Mouse (Mus musculus) CH12.LX (cell line): ENCODE results near the gene Tescl. TPM values are rescaled to one million over a fixed set of nuclear protein-coding genes. Genes with fewer than 3 reads are reported as not detected.
A peak's percentile ranks its signal among the peaks of the same experiment; 100 is the strongest.

Experiments used
- DNase-seq: peaks from one replicate; pipeline ENCODE4 v3.0.0-alpha.2; 2013; ENCODE audit errors: extremely low read depth
- H3K27ac ChIP-seq: 2 replicates; pipeline ENCODE4 v1.5.1; 2012; ENCODE audit warnings: low read depth, mild to moderate bottlenecking, control low read depth, moderate library complexity; ENCODE audit not compliant: insufficient read depth
- H3K27me3 ChIP-seq: replicated peaks from 2 replicates; pipeline ENCODE3; 2012; ENCODE audit warnings: inconsistent platforms
- H3K36me3 ChIP-seq, 2 experiments: replicated peaks in 1 of 2; 2 replicates each; pipeline versions ENCODE3 to v1.6.1; 2012; ENCODE audit warnings: inconsistent platforms in 1 of 2, low read length in 1 of 2, mild to moderate bottlenecking in 1 of 2, mixed read lengths in 1 of 2, moderate library complexity in 1 of 2; ENCODE audit not compliant: control insufficient read depth in 1 of 2, insufficient read depth in 1 of 2
- H3K4me1 ChIP-seq, 2 experiments: 2 replicates each; pipeline ENCODE4 v1.6.1; 2012; ENCODE audit warnings: inconsistent platforms in 1 of 2, moderate library complexity in 1 of 2; ENCODE audit not compliant: insufficient read depth in 2 of 2, control insufficient read depth in 1 of 2
- H3K4me2 ChIP-seq: 2 replicates; pipeline ENCODE4 v1.6.1; 2012; ENCODE audit warnings: low read depth, mild to moderate bottlenecking, control low read depth; ENCODE audit not compliant: poor library complexity, insufficient read depth, severe bottlenecking
- H3K4me3 ChIP-seq, 3 experiments: fragments of 150-350 bp in 1 of 3; sonication (generic) in 1 of 3; replicated peaks in 1 of 3; 2 replicates each; pipeline versions ENCODE3 to v1.5.1; 2011 to 2012; ENCODE audit warnings: low read depth in 2 of 3, low read length in 2 of 3, mild to moderate bottlenecking in 2 of 3, moderate library complexity in 2 of 3, control low read depth in 1 of 3, improper control_type of control experiment in 1 of 3, inconsistent platforms in 1 of 3, mixed read lengths in 1 of 3; ENCODE audit not compliant: poor library complexity in 1 of 3
- H3K79me2 ChIP-seq: replicated peaks from 2 replicates; pipeline ENCODE4 v1.6.1; 2012; ENCODE audit warnings: mild to moderate bottlenecking, moderate library complexity; ENCODE audit not compliant: control insufficient read depth, poor library complexity, insufficient read depth, severe bottlenecking; ENCODE audit errors: extremely low read depth
- H3K9ac ChIP-seq: 2 replicates; pipeline ENCODE4 v1.6.1; 2012; ENCODE audit warnings: low read depth, mild to moderate bottlenecking, control low read depth, moderate library complexity; ENCODE audit not compliant: insufficient read depth
- H3K9me3 ChIP-seq: replicated peaks from 2 replicates; pipeline ENCODE3; 2012; ENCODE audit warnings: low read length, inconsistent platforms, mixed read lengths
- BHLHE40 ChIP-seq: IDR thresholded peaks from 2 replicates; pipeline ENCODE4 v1.6.1; 2011; ENCODE audit warnings: mild to moderate bottlenecking, low read depth, low read length, improper control_type of control experiment
- CHD1 ChIP-seq: IDR thresholded peaks from 2 replicates; pipeline ENCODE4 v1.6.1; 2012; ENCODE audit warnings: low read depth, low read length, improper control_type of control experiment, inconsistent platforms
- CHD2 ChIP-seq: IDR thresholded peaks from 2 replicates; pipeline ENCODE4 v1.6.1; 2011; ENCODE audit warnings: low read length, improper control_type of control experiment
- CTCF ChIP-seq, 2 experiments: IDR thresholded peaks in 1 of 2; conservative IDR thresholded peaks in 1 of 2; 2 replicates each; pipeline ENCODE4 v1.5.1; 2011 to 2012; ENCODE audit warnings: low read depth in 2 of 2, low read length in 2 of 2, improper control_type of control experiment in 1 of 2, inconsistent platforms in 1 of 2, mild to moderate bottlenecking in 1 of 2, moderate library complexity in 1 of 2
- E2F4 ChIP-seq: IDR thresholded peaks from 2 replicates; pipeline ENCODE4 v1.6.1; 2011; ENCODE audit warnings: low read depth, low read length, improper control_type of control experiment; ENCODE audit not compliant: insufficient replicate concordance
- ELF1 ChIP-seq: IDR thresholded peaks from 2 replicates; pipeline ENCODE4 v1.6.1; 2014; ENCODE audit warnings: low read depth, mild to moderate bottlenecking, inconsistent platforms, low read length, improper control_type of control experiment
- EP300 ChIP-seq: IDR thresholded peaks from 2 replicates; pipeline ENCODE4 v1.6.1; 2011; ENCODE audit warnings: low read length, improper control_type of control experiment
- ETS1 ChIP-seq: conservative IDR thresholded peaks from 2 replicates; pipeline ENCODE4 v1.6.1; 2012; ENCODE audit warnings: low read depth, mild to moderate bottlenecking, inconsistent platforms, low read length, improper control_type of control experiment, moderate library complexity
- GABPA ChIP-seq: IDR thresholded peaks from 2 replicates; pipeline ENCODE4 v1.6.1; 2012; ENCODE audit warnings: low read depth, low read length, improper control_type of control experiment, inconsistent platforms; ENCODE audit not compliant: insufficient replicate concordance
- HCFC1 ChIP-seq: IDR thresholded peaks from 2 replicates; pipeline ENCODE4 v1.6.1; 2012; ENCODE audit warnings: low read depth, mild to moderate bottlenecking, inconsistent platforms, low read length, improper control_type of control experiment
- IRF4 ChIP-seq: IDR thresholded peaks from 2 replicates; pipeline ENCODE4 v1.6.1; 2014; ENCODE audit warnings: low read depth, mild to moderate bottlenecking, inconsistent platforms, low read length, improper control_type of control experiment
- JUN ChIP-seq: IDR thresholded peaks from 2 replicates; pipeline ENCODE4 v1.6.1; 2011; ENCODE audit warnings: low read depth, mild to moderate bottlenecking, low read length, improper control_type of control experiment, moderate library complexity; ENCODE audit not compliant: insufficient read depth
- JUND ChIP-seq: conservative IDR thresholded peaks from 2 replicates; pipeline ENCODE4 v1.6.1; 2011; ENCODE audit warnings: low read depth, low read length, improper control_type of control experiment
- KAT2A ChIP-seq: IDR thresholded peaks from 2 replicates; pipeline ENCODE4 v1.6.1; 2012; ENCODE audit warnings: low read length, improper control_type of control experiment, inconsistent platforms; ENCODE audit not compliant: insufficient replicate concordance
- MAFK ChIP-seq: IDR thresholded peaks from 2 replicates; pipeline ENCODE4 v1.6.1; 2011; ENCODE audit warnings: low read length, improper control_type of control experiment; ENCODE audit not compliant: insufficient replicate concordance
- MAX ChIP-seq: IDR thresholded peaks from 2 replicates; pipeline ENCODE4 v1.6.1; 2011; ENCODE audit warnings: low read length, improper control_type of control experiment
- MAZ ChIP-seq: IDR thresholded peaks from 2 replicates; pipeline ENCODE4 v1.6.1; 2012; ENCODE audit warnings: low read depth, mild to moderate bottlenecking, inconsistent platforms, low read length, improper control_type of control experiment, moderate library complexity
- MEF2A ChIP-seq: IDR thresholded peaks from 2 replicates; pipeline ENCODE4 v1.6.1; 2014; ENCODE audit warnings: low read depth, mild to moderate bottlenecking, inconsistent platforms, low read length, improper control_type of control experiment, borderline replicate concordance
- MXI1 ChIP-seq: IDR thresholded peaks from 2 replicates; pipeline ENCODE4 v1.6.1; 2011; ENCODE audit warnings: mild to moderate bottlenecking, low read depth, low read length, improper control_type of control experiment
- MYC ChIP-seq: IDR thresholded peaks from 2 replicates; pipeline ENCODE4 v1.6.1; 2011; ENCODE audit warnings: low read depth, mild to moderate bottlenecking, improper control_type of control experiment, low read length
- NELFE ChIP-seq: IDR thresholded peaks from 2 replicates; pipeline ENCODE4 v1.6.1; 2011; ENCODE audit warnings: low read depth, low read length, improper control_type of control experiment
- NRF1 ChIP-seq: IDR thresholded peaks from 2 replicates; pipeline ENCODE4 v1.6.1; 2014; ENCODE audit warnings: low read depth, mild to moderate bottlenecking, inconsistent platforms, low read length, improper control_type of control experiment, moderate library complexity
- PAX5 ChIP-seq: IDR thresholded peaks from 2 replicates; pipeline ENCODE4 v1.6.1; 2012; ENCODE audit warnings: low read length, inconsistent platforms, mixed read lengths
- POLR2A ChIP-seq: IDR thresholded peaks from 2 replicates; pipeline ENCODE4 v1.6.1; 2011; ENCODE audit warnings: low read depth, mild to moderate bottlenecking, improper control_type of control experiment, low read length
- POLR2AphosphoS2 ChIP-seq: IDR thresholded peaks from 2 replicates; pipeline ENCODE4 v1.6.1; 2011; ENCODE audit warnings: low read depth, low read length, improper control_type of control experiment
- RAD21 ChIP-seq: IDR thresholded peaks from 2 replicates; pipeline ENCODE4 v1.6.1; 2011; ENCODE audit warnings: low read depth, mild to moderate bottlenecking, low read length, improper control_type of control experiment, moderate library complexity
- RCOR1 ChIP-seq: conservative IDR thresholded peaks from 2 replicates; pipeline ENCODE4 v1.6.1; 2012; ENCODE audit warnings: low read depth, mild to moderate bottlenecking, inconsistent platforms, low read length, improper control_type of control experiment
- SIN3A ChIP-seq: IDR thresholded peaks from 2 replicates; pipeline ENCODE4 v1.6.1; 2012; ENCODE audit warnings: low read length, improper control_type of control experiment, inconsistent platforms
- SMC3 ChIP-seq: IDR thresholded peaks from 2 replicates; pipeline ENCODE4 v1.6.1; 2011; ENCODE audit warnings: low read depth, low read length, improper control_type of control experiment
- TBP ChIP-seq: conservative IDR thresholded peaks from 2 replicates; pipeline ENCODE4 v1.6.1; 2011; ENCODE audit warnings: low read depth, low read length, improper control_type of control experiment
- TCF12 ChIP-seq: IDR thresholded peaks from 2 replicates; pipeline ENCODE4 v1.6.1; 2014; ENCODE audit warnings: low read depth, mild to moderate bottlenecking, inconsistent platforms, low read length, improper control_type of control experiment
- UBTF ChIP-seq: IDR thresholded peaks from 2 replicates; pipeline ENCODE4 v1.6.1; 2012; ENCODE audit warnings: low read depth, mild to moderate bottlenecking, inconsistent platforms, low read length, improper control_type of control experiment, moderate library complexity
- USF1 ChIP-seq: IDR thresholded peaks from 2 replicates; pipeline ENCODE4 v1.6.1; 2014; ENCODE audit warnings: low read depth, mild to moderate bottlenecking, inconsistent platforms, low read length, improper control_type of control experiment
- USF2 ChIP-seq: conservative IDR thresholded peaks from 2 replicates; pipeline ENCODE4 v1.6.1; 2011; ENCODE audit warnings: low read depth, low read length, improper control_type of control experiment
- ZC3H11A ChIP-seq: IDR thresholded peaks from 2 replicates; pipeline ENCODE4 v1.6.1; 2012; ENCODE audit warnings: low read depth, mild to moderate bottlenecking, inconsistent platforms, low read length, improper control_type of control experiment
- ZKSCAN1 ChIP-seq: IDR thresholded peaks from 2 replicates; pipeline ENCODE4 v1.6.1; 2012; ENCODE audit warnings: low read depth, inconsistent platforms, low read length, improper control_type of control experiment, borderline replicate concordance
- ZMIZ1 ChIP-seq: IDR thresholded peaks from 2 replicates; pipeline ENCODE4 v1.6.1; 2012; ENCODE audit warnings: low read depth, mild to moderate bottlenecking, inconsistent platforms, low read length, improper control_type of control experiment
- ZNF384 ChIP-seq: IDR thresholded peaks from 2 replicates; pipeline ENCODE4 v1.6.1; 2012; ENCODE audit warnings: low read depth, low read length, improper control_type of control experiment, inconsistent platforms
- dilution Hi-C: fragments of 300-500 bp; cut with MboI; formaldehyde crosslinking; loops from 2 replicates; pipeline ENCODE4 v1.14.3; 2020; ENCODE audit warnings: low sequenced_read_pairs; ENCODE audit not compliant: extremely low pct_unique_long_range_greater_than_20kb, extremely low pct_ligation_motif_present
- in situ Hi-C: fragments of 300-500 bp; cut with MboI; formaldehyde crosslinking; loops from 3 replicates; pipeline ENCODE4 v1.14.3; 2019; ENCODE audit warnings: low sequenced_read_pairs, low pct_ligation_motif_present, low pct_unique_long_range_greater_than_20kb, mixed read lengths
- polyA plus RNA-seq: library from polyadenylated mRNA; unstranded; fragments of >175 nt; gene quantifications from 2 replicates; pipeline ENCODE4 v1.2.1, GENCODE M21; 2012; ENCODE audit warnings: low read depth; ENCODE audit not compliant: insufficient read length
- total RNA-seq, 2 experiments: library from RNA; depleted of rRNA; stranded (reverse); fragments of 300-350 nt in 1 of 2; fragments of >200 nt in 1 of 2; gene quantifications; 2 replicates each; pipeline ENCODE4 v1.2.3; 2012 to 2014

Gene Tescl
- total and polyA plus RNA-seq, 3 experiments, result not detected

GRCm38 (mm10) chr7:24316567-24317092 lies 17.1 kb downstream of the Tescl start, which contains the start of gene Zfp94:
Zfp94 (minus strand) TSS chr7:24316666.
- TF ChIP-seq SIN3A, result peak; percentile 87; the same call in 1 of the 2 replicates
- 0 out of 2 replicates have a peak, but pooled peaks have one; percentile 41 for TF ChIP-seq ZMIZ1
- no peak for TF ChIP-seq SMC3
- peak; percentile 92 for TF ChIP-seq TBP
- TF ChIP-seq USF1, result no peak
- no peak for TF ChIP-seq CTCF (conservative IDR thresholded peaks at IDR 0.05 in 1 of 2, IDR thresholded peaks at IDR 0.05 in 1 of 2; ENCODE audit: low read depth in 2 of 2, low read length in 2 of 2)
- peak; percentile 63; the same call in 1 of the 2 replicates for TF ChIP-seq MAX
- TF ChIP-seq RAD21, result no peak
- no peak; the same call in 1 of the 2 replicates for TF ChIP-seq POLR2AphosphoS2
- no peak for TF ChIP-seq USF2
- TF ChIP-seq HCFC1, result peak; percentile 98
- no peak; the same call in 1 of the 2 replicates for TF ChIP-seq ETS1
- TF ChIP-seq JUND, result no peak
- no peak for TF ChIP-seq RCOR1
- peak; percentile 89 for TF ChIP-seq MXI1
- peak; percentile 59; the same call in 1 of the 2 replicates for TF ChIP-seq GABPA
- no peak for TF ChIP-seq PAX5
- TF ChIP-seq E2F4, result 0 out of 2 replicates have a peak, but pooled peaks have one; percentile 58
- no peak for TF ChIP-seq ZKSCAN1
- no peak for TF ChIP-seq JUN
- no peak; the same call in 1 of the 2 replicates for TF ChIP-seq MAZ
- no peak for TF ChIP-seq ZC3H11A
- TF ChIP-seq NELFE, result peak; percentile 77
- no peak for TF ChIP-seq EP300
- TF ChIP-seq BHLHE40, result peak; percentile 60
- TF ChIP-seq POLR2A, result peak; percentile 90
- peak; percentile 97 for TF ChIP-seq KAT2A
- TF ChIP-seq TCF12, result peak; percentile 85
- TF ChIP-seq MAFK, result peak; percentile 13; the same call in 1 of the 2 replicates
- TF ChIP-seq CHD2, result 0 out of 2 replicates have a peak, but pooled peaks have one; percentile 37
- peak; percentile 93 for TF ChIP-seq ELF1
- no peak for TF ChIP-seq CHD1
- peak; percentile 88 for TF ChIP-seq MYC
- no peak for TF ChIP-seq UBTF
- no peak for TF ChIP-seq ZNF384
- TF ChIP-seq NRF1, result peak; percentile 96
- TF ChIP-seq MEF2A, result peak; percentile 56
- TF ChIP-seq IRF4, result peak; percentile 68
- dilution Hi-C loops, result no loop called here

More at GRCm38 (mm10) chr7:24316567-24317092, 17.1 kb downstream of the Tescl start, which contains the start of gene Zfp94:
- peaks cover 2% of the 10 kb centered on the region for H3K27me3 ChIP-seq
- H3K4me3 ChIP-seq, result peak within 1 kb of the TSS; percentile 69 to 77 (median 71)
- peak within 1 kb of the TSS; percentile 69 for H3K4me2 ChIP-seq
- H3K9me3 ChIP-seq, result no peaks in the 10 kb centered on the region
- H3K36me3 ChIP-seq, result peaks cover 13 to 25% of the 10 kb centered on the region in 2 experiments
- H3K27ac ChIP-seq, result peak within 1 kb of the TSS; percentile 8; the same call in 1 of the 2 replicates
- H3K4me1 ChIP-seq, result peaks cover 2 to 16% of the 10 kb centered on the region in 2 experiments
- in situ Hi-C loops, result no loop called here
- no peaks in the 10 kb centered on the region for H3K79me2 ChIP-seq
- peak within 1 kb of the TSS; percentile 77 for H3K9ac ChIP-seq
- peak; percentile 96 for DNase-seq
